Mouse (Mus musculus): ENCODE results near the gene Inip.

The Inip gene

GRCm38 (mm10) chr4:59772171-59772879 is 29.1 kb downstream of the Inip start:
- no peak for DNase-seq (ENCODE audit: low spot score)

- DNase-seq (ENCODE audit: low spot score): no peak
These were observed 33.7 kb downstream of the Inip start for GRCm38 (mm10) chr4:59767717-59768116.

- no peak for DNase-seq (ENCODE audit: low spot score)
These were observed 35.9 kb downstream of the Inip start for GRCm38 (mm10) chr4:59765385-59766005.

- DNase-seq (ENCODE audit: low spot score): no peak
These were observed 36.4 kb downstream of the Inip start for GRCm38 (mm10) chr4:59764950-59765349.

GRCm38 (mm10) chr4:59761365-59761729 is 40.0 kb downstream of the Inip start:
- DNase-seq (ENCODE audit: low spot score): no peak

GRCm38 (mm10) chr4:59760636-59761364 is 40.6 kb downstream of the Inip start:
- DNase-seq (ENCODE audit: low spot score): no peak

- no peak for DNase-seq (ENCODE audit: low spot score)
These were observed 41.4 kb downstream of the Inip start for GRCm38 (mm10) chr4:59760016-59760415.

- DNase-seq (ENCODE audit: low spot score): no peak
These were observed 43.6 kb downstream of the Inip start for GRCm38 (mm10) chr4:59757452-59758435.

GRCm38 (mm10) chr4:59756332-59757082 is 44.9 kb downstream of the Inip start:
- no peak for DNase-seq (ENCODE audit: low spot score)

- DNase-seq (ENCODE audit: low spot score): no peak
These were observed 47.8 kb downstream of the Inip start for GRCm38 (mm10) chr4:59753491-59754140.

- DNase-seq (ENCODE audit: low spot score): no peak
These were observed 61.5 kb downstream of the Inip start for GRCm38 (mm10) chr4:59739882-59740281.

GRCm38 (mm10) chr4:59739321-59739720 is 62.1 kb downstream of the Inip start:
- no peak for DNase-seq (ENCODE audit: low spot score)

- no peak for DNase-seq (ENCODE audit: low spot score)
These were observed 69.8 kb downstream of the Inip start for GRCm38 (mm10) chr4:59731544-59731943.

GRCm38 (mm10) chr4:59728839-59729238 is 72.5 kb downstream of the Inip start:
- no peak for DNase-seq (ENCODE audit: low spot score)

- DNase-seq (ENCODE audit: low spot score): no peak
These were observed 73.5 kb downstream of the Inip start for GRCm38 (mm10) chr4:59727878-59728261.

- no peak for DNase-seq (ENCODE audit: low spot score)
These were observed 74.1 kb downstream of the Inip start for GRCm38 (mm10) chr4:59727187-59727877.

GRCm38 (mm10) chr4:59726501-59726900 is 74.9 kb downstream of the Inip start:
- DNase-seq (ENCODE audit: low spot score): peak; percentile 11

GRCm38 (mm10) chr4:59725579-59725978 is 75.8 kb downstream of the Inip start:
- DNase-seq (ENCODE audit: low spot score): no peak

- DNase-seq (ENCODE audit: low spot score): no peak
These were observed 79.6 kb downstream of the Inip start for GRCm38 (mm10) chr4:59721811-59722210.

All from T-cell, adult 2 months (primary cell).